ENCODE assay signal across 7 mouse cellular contexts in genomic region chr7:131559986-131560696, GRCm38 (mm10). TPM values are rescaled to one million over a fixed set of nuclear protein-coding genes. Genes with fewer than 3 reads are reported as not detected.
DNase-seq lines count a peak whose midpoint lies in the region; ATAC-seq lines count a peak whose summit lies in the region.

Gene Bub3 (plus strand): TSS chr7:131560222.

- peak; percentile 90 for DNase-seq in adrenal gland, adult 8-10 months
- DNase-seq in embryo, embryonic 9.5 days (ENCODE audit: extremely low spot score), result peak; percentile 91
- peak; percentile 68 to 87 for DNase-seq in gastrocnemius, postnatal 4 days (ENCODE audit: low spot score in 2 of 2)
- peak; percentile 91 to 93 for DNase-seq in left cerebral cortex, postnatal 36 days (ENCODE audit: low spot score in 2 of 2)
- DNase-seq in midbrain, embryonic 11.5 days (ENCODE audit: low spot score, missing footprints), result peak; percentile 99
- peak; percentile 94 for DNase-seq in skeletal muscle tissue, adult 2 months (ENCODE audit: low read depth, low spot score)

- intact Hi-C loops in left cerebral cortex, postnatal 36 days (cut with DNase I), result loop anchor here (10.0 kb wide), 1 partner anchor 125 kb away; no protein-coding TSS in a partner anchor

- peak within 1 kb of the TSS; percentile 90 for H3K27ac ChIP-seq in intestine, embryonic 16.5 days (ENCODE audit: low read length)
- H3K27ac ChIP-seq in midbrain, embryonic 11.5 days (ENCODE audit: low read depth, low read length), result peak within 1 kb of the TSS; percentile 80

- H3K36me3 ChIP-seq in intestine, embryonic 16.5 days (ENCODE audit: control insufficient read depth, insufficient read depth, low read length), result peaks cover 4% of the 10 kb centered on the region; the same call in 1 of the 2 replicates
- H3K36me3 ChIP-seq in midbrain, embryonic 11.5 days (ENCODE audit: control insufficient read depth, insufficient read depth, low read length), result peaks cover 9% of the 10 kb centered on the region; the same call in 1 of the 2 replicates

- H3K9ac ChIP-seq in intestine, embryonic 16.5 days (ENCODE audit: low read depth, low read length), result peak within 1 kb of the TSS; percentile 94
- peak within 1 kb of the TSS; percentile 96 for H3K9ac ChIP-seq in midbrain, embryonic 11.5 days (ENCODE audit: low read length)

- under 1% methylated on average over 47 of the region's 51 CpGs for WGBS in intestine, embryonic 16.5 days
- under 1% methylated on average over 46 of the region's 51 CpGs for WGBS in midbrain, embryonic 11.5 days

- peak within 1 kb of the TSS; percentile 57 for H3K4me2 ChIP-seq in intestine, embryonic 16.5 days (ENCODE audit: low read depth, low read length)
- H3K4me2 ChIP-seq in midbrain, embryonic 11.5 days, result peak within 1 kb of the TSS; percentile 77

- peak; percentile 95 for ATAC-seq in intestine, embryonic 16.5 days
- peak; percentile 93 for ATAC-seq in midbrain, embryonic 11.5 days (ENCODE audit: low FRiP score)

- H3K9me3 ChIP-seq in intestine, embryonic 16.5 days (ENCODE audit: control insufficient read depth, low read length), result no peaks in the 10 kb centered on the region
- no peaks in the 10 kb centered on the region for H3K9me3 ChIP-seq in midbrain, embryonic 11.5 days (ENCODE audit: control insufficient read depth, low read length)

- H3K4me3 ChIP-seq in intestine, embryonic 16.5 days (ENCODE audit: low read length), result peak within 1 kb of the TSS; percentile 92
- H3K4me3 ChIP-seq in midbrain, embryonic 11.5 days (ENCODE audit: low read depth, low read length), result peak within 1 kb of the TSS; percentile 88

- peaks cover 13% of the 10 kb centered on the region for H3K4me1 ChIP-seq in intestine, embryonic 16.5 days (ENCODE audit: control insufficient read depth, insufficient read depth, low read length)
- peaks cover 17% of the 10 kb centered on the region for H3K4me1 ChIP-seq in midbrain, embryonic 11.5 days (ENCODE audit: control insufficient read depth, insufficient read depth, low read length)

- H3K27me3 ChIP-seq in intestine, embryonic 16.5 days (replicated peaks; ENCODE audit: control insufficient read depth, insufficient read depth, low read length), result peaks cover 32% of the 10 kb centered on the region
- H3K27me3 ChIP-seq in midbrain, embryonic 11.5 days (ENCODE audit: control insufficient read depth, insufficient read depth, low read length), result peaks cover 41% of the 10 kb centered on the region

RNA-seq across cellular contexts. Expression of gene Bub3, which starts in this region (rescaled TPM):
- 10 to 100 TPM; 68.7 to 79.5 (median 71.3) TPM for total RNA-seq in adrenal gland, adult 8-10 months (2022)
- 10 to 100 TPM; 46.6 to 54.8 TPM for total RNA-seq in gastrocnemius, postnatal 4 days (2021)
- 162 and 193 TPM in 2 replicates for polyA plus RNA-seq in intestine, embryonic 16.5 days (2015; fragmentation: Nextera tagmentation; extraction: Ambion mirVana)
- 10 to 100 TPM; 57.1 to 64.4 TPM for total RNA-seq in left cerebral cortex, postnatal 36 days (2021)
- 275 and 279 TPM in 2 replicates for polyA plus RNA-seq in midbrain, embryonic 11.5 days (2014; fragmentation: Nextera tagmentation; extraction: Ambion mirVana)

Comparison
In these comparisons a context has a peak if more than half of its experiments do, and no peak if none do; other contexts are left out.
1. Peak in every context shown above with its lines: DNase-seq, ATAC-seq, H3K4me3 ChIP-seq and H3K27ac ChIP-seq.